Mouse (Mus musculus) MEL (cell line): ENCODE data around the gene Rexo1. TPM values are rescaled to one million over a fixed set of nuclear protein-coding genes. Genes with fewer than 3 reads are reported as not detected.

Experiments
- DNase-seq: peaks from one replicate; pipeline ENCODE4 v3.0.0; 2011; ENCODE audit warnings: low read depth, low spot score
- H3K27ac ChIP-seq: 2 replicates; pipeline ENCODE4 v1.5.1; 2012; ENCODE audit warnings: low read depth, mild to moderate bottlenecking, control low read depth, low read length, moderate library complexity; ENCODE audit not compliant: control insufficient read depth
- H3K27me3 ChIP-seq, 2 experiments: fragments of 150-350 bp in 1 of 2; sonication (generic) in 1 of 2; 2 replicates each; pipeline ENCODE4 v1.6.1; 2012; ENCODE audit warnings: low read length in 2 of 2, mild to moderate bottlenecking in 2 of 2, improper control_type of control experiment in 1 of 2, moderate library complexity in 1 of 2; ENCODE audit not compliant: insufficient read depth in 2 of 2, control insufficient read depth in 1 of 2
- H3K36me3 ChIP-seq, 2 experiments: 2 replicates each; pipeline ENCODE4 v1.6.1; 2012 to 2014; ENCODE audit warnings: low read length in 2 of 2, improper control_type of control experiment in 1 of 2, inconsistent platforms in 1 of 2, mild to moderate bottlenecking in 1 of 2; ENCODE audit not compliant: insufficient read depth in 2 of 2, control insufficient read depth in 1 of 2
- H3K4me1 ChIP-seq, 2 experiments: fragments of 150-350 bp in 1 of 2; sonication (generic) in 1 of 2; 2 replicates each; pipeline ENCODE4 v1.6.1; 2012; ENCODE audit warnings: low read length in 2 of 2, improper control_type of control experiment in 1 of 2, mild to moderate bottlenecking in 1 of 2; ENCODE audit not compliant: insufficient read depth in 2 of 2, control insufficient read depth in 1 of 2
- H3K4me3 ChIP-seq, 2 experiments: fragments of 150-350 bp in 1 of 2; sonication (generic) in 1 of 2; 2 replicates each; pipeline ENCODE4 v1.5.1; 2012; ENCODE audit warnings: low read depth in 2 of 2, low read length in 2 of 2, mild to moderate bottlenecking in 2 of 2, moderate library complexity in 2 of 2, control low read depth in 1 of 2, improper control_type of control experiment in 1 of 2; ENCODE audit not compliant: control insufficient read depth in 1 of 2, insufficient read depth in 1 of 2
- H3K79me2 ChIP-seq: 2 replicates; pipeline ENCODE4 v1.6.1; 2012; ENCODE audit warnings: mild to moderate bottlenecking, low read length, moderate library complexity; ENCODE audit not compliant: control insufficient read depth, poor library complexity, insufficient read depth
- H3K9ac ChIP-seq: 2 replicates; pipeline ENCODE4 v1.6.1; 2012; ENCODE audit warnings: low read depth, mild to moderate bottlenecking, control low read depth, low read length, moderate library complexity; ENCODE audit not compliant: control insufficient read depth, poor library complexity, severe bottlenecking
- H3K9me3 ChIP-seq: fragments of 150-350 bp; sonication (generic); replicated peaks from 2 replicates; pipeline ENCODE4 v1.6.1; 2012; ENCODE audit warnings: mild to moderate bottlenecking, low read length, improper control_type of control experiment, moderate library complexity; ENCODE audit not compliant: insufficient read depth
- CHD1 ChIP-seq: IDR thresholded peaks from 2 replicates; pipeline ENCODE4 v1.6.1; 2012; ENCODE audit warnings: low read depth, mild to moderate bottlenecking, inconsistent platforms, low read length, improper control_type of control experiment
- CTCF ChIP-seq, 3 experiments: IDR thresholded peaks in 2 of 3; conservative IDR thresholded peaks in 1 of 3; 2 replicates each; pipeline ENCODE4 v1.5.1; 2011 to 2012; ENCODE audit warnings: low read length in 3 of 3, low read depth in 2 of 3, mild to moderate bottlenecking in 2 of 3, improper control_type of control experiment in 1 of 3, inconsistent platforms in 1 of 3, mixed read lengths in 1 of 3, moderate library complexity in 1 of 3; ENCODE audit not compliant: control insufficient read depth in 1 of 3, insufficient read depth in 1 of 3, poor library complexity in 1 of 3, severe bottlenecking in 1 of 3
- KAT2A ChIP-seq: conservative IDR thresholded peaks from 2 replicates; pipeline ENCODE4 v1.6.1; 2012; ENCODE audit warnings: low read depth, low read length, improper control_type of control experiment, inconsistent platforms
- MAX ChIP-seq: IDR thresholded peaks from 2 replicates; pipeline ENCODE4 v1.6.1; 2011; ENCODE audit warnings: low read length, improper control_type of control experiment
- MYB ChIP-seq: IDR thresholded peaks from 2 replicates; pipeline ENCODE4 v1.6.1; 2011; ENCODE audit warnings: mild to moderate bottlenecking, low read depth, low read length, improper control_type of control experiment
- SIN3A ChIP-seq: IDR thresholded peaks from 2 replicates; pipeline ENCODE4 v1.6.1; 2012; ENCODE audit warnings: low read length, improper control_type of control experiment, inconsistent platforms
- TAL1 ChIP-seq: IDR thresholded peaks from 2 replicates; pipeline ENCODE4 v1.6.1; 2012; ENCODE audit warnings: mild to moderate bottlenecking, inconsistent platforms, low read length, moderate library complexity, mixed read lengths
- TCF12 ChIP-seq: IDR thresholded peaks from 2 replicates; pipeline ENCODE4 v1.6.1; 2014; ENCODE audit warnings: low read depth, mild to moderate bottlenecking, inconsistent platforms, low read length, improper control_type of control experiment, moderate library complexity
- ZNF384 ChIP-seq: IDR thresholded peaks from 2 replicates; pipeline ENCODE4 v1.6.1; 2012; ENCODE audit warnings: low read depth, mild to moderate bottlenecking, inconsistent platforms, low read length, improper control_type of control experiment
- polyA plus RNA-seq, 2 experiments: library from polyadenylated mRNA; stranded (reverse) in 1 of 2; unstranded in 1 of 2; fragments of >175 nt in 1 of 2; fragments of >200 nt in 1 of 2; gene quantifications; 2 replicates each; pipeline versions ENCODE4 v1.2.1 to v1.2.4; 2012; ENCODE audit warnings: low replicate concordance in 2 of 2, low read depth in 1 of 2; ENCODE audit not compliant: insufficient read length in 2 of 2, insufficient read depth in 1 of 2, missing spikeins in 1 of 2
- total RNA-seq: library from RNA; depleted of rRNA; stranded (reverse); fragments of 300-350 nt; gene quantifications from 2 replicates; pipeline ENCODE4 v1.2.3, GENCODE M21; 2012

The Rexo1 gene
- total and polyA plus RNA-seq, 3 experiments: 14.7 to 54.6 TPM; not detected in 1

DNA sequence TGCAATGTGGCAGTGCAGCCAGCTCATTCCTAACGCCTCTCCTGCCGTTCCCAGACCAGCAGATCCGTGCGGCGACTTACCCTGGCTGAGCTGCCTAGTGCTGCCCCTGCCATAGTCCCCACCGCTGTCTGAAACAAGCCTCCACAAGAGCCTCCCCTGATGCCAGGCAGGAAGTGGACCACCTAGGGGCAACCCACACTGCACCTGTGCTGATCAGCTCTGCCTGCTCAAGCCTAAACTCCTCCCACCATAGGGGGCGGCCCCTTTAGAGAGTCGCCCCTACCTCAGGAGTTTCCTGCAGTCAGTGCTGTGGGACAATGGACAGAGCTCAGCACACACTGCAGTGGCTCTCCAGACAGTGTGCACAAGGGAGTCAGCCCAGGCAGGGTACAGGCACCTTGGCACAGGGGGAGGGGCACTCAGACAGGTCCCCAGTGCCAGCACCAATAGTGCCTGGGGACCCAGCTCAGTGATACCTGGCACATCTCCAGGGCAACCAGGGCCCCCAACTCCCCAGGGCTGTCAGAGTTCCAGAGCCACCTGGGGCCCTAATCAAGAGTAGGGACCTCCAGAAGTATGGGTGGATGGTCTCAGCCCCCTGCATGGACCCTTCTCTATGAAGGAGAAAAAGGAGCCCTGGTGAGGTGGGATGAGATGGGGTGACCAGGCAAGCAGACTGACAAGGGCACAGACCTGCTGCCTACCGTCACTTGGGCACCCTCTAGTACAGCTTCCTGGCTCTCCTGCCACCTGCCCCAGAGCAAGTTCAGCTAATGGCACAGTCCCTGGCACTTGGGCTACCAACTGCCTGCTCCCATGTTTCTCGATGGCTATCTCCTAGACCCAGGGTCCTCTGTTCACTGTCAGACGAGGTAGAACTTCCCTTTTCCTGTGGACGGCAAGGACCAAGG lies 23.5 kb upstream of the Rexo1 start:
- no peak overlapping the region for H3K4me3 ChIP-seq
- no peaks in the 10 kb centered on the region for H3K9me3 ChIP-seq
- no peaks in the 10 kb centered on the region for H3K27me3 ChIP-seq
- peaks cover 5 to 13% of the 10 kb centered on the region in 2 experiments; a peak in 3 of 4 replicates for H3K4me1 ChIP-seq
- DNase-seq: peak; percentile 43
- H3K9ac ChIP-seq: no peak overlapping the region
- H3K36me3 ChIP-seq: no peaks in the 10 kb centered on the region; a peak in 1 of 4 replicates
- peaks cover 33% of the 10 kb centered on the region for H3K79me2 ChIP-seq
- TF ChIP-seq CTCF (IDR thresholded peaks at IDR 0.05 in 2 of 3, conservative IDR thresholded peaks at IDR 0.05 in 1 of 3; ENCODE audit: control insufficient read depth in 1 of 3, insufficient read depth in 1 of 3, low read depth in 2 of 3, low read length in 3 of 3, poor library complexity in 1 of 3, severe bottlenecking in 1 of 3): no peak
- peak; percentile 29; the same call in 1 of the 2 replicates for TF ChIP-seq TAL1
- TF ChIP-seq TCF12: no peak
- no peak for TF ChIP-seq KAT2A
- TF ChIP-seq SIN3A: no peak
- H3K27ac ChIP-seq: no peak overlapping the region

DNA sequence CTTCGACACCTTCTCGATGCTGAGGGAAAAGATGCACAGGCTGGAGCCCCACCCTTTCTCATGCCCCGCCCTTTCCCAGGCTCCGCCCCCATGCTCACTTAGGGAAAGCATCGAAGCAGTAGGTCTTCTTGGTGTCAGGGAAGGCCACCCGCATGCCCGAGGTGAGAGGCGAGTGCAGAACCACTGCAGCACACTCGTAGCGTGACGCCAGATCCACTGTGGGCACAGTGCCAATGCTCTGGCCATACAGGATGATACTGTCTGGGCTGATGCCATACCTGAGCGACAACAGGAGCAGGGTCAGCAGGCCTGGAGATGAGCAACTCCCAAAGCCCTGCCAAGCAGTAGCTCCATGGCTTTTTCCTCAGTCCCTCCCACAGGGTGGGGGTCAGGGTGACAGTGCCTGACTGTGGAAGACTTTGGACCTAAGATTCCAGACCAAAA lies 22.7 kb upstream of the Rexo1 start:
- Histone ChIP-seq H3K27ac (no peak overlapping the region), H3K79me2 (peaks cover 24% of the 10 kb centered on the region), H3K27me3 (no peaks in the 10 kb centered on the region), H3K36me3 (peaks cover 0 to 4% of the 10 kb centered on the region in 2 experiments; a peak in 2 of 4 replicates), H3K4me1 (peaks cover 9 to 18% of the 10 kb centered on the region in 2 experiments; a peak in 3 of 4 replicates), H3K4me3 (no peak overlapping the region), H3K9me3 (no peaks in the 10 kb centered on the region), H3K9ac (no peak overlapping the region)
- TF ChIP-seq MYB: no peak
- no peak for TF ChIP-seq ZNF384
- TF ChIP-seq MAX: no peak
- TF ChIP-seq CHD1: no peak
- TF ChIP-seq KAT2A: no peak
- no peak for DNase-seq

DNA sequence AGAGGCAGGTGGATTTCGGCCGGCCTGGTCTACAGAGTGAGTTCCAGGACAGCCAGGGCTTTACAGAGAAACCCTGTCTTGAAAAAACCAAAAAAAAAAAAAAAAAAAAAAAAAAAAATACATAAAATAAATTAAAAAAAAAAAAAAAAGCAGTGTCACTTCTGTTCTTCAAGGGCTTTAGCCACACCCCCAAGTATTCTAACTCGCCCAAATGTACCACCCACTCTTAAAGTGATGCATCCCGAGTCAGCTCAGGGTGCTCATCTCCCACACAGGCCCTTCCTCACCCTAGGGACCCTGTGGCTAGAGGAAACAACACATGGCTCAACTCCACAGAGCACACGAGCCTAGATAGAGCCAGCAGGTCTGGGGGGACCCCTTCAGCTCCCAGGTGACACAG lies 21.7 kb upstream of the Rexo1 start:
- Histone ChIP-seq H3K36me3 (peaks cover 0 to 4% of the 10 kb centered on the region in 2 experiments; a peak in 2 of 4 replicates), H3K27ac (no peak overlapping the region), H3K4me3 (no peak overlapping the region), H3K79me2 (peaks cover 16% of the 10 kb centered on the region), H3K9me3 (no peaks in the 10 kb centered on the region), H3K4me1 (peaks cover 5 to 10% of the 10 kb centered on the region in 2 experiments; a peak in 3 of 4 replicates), H3K27me3 (no peaks in the 10 kb centered on the region), H3K9ac (no peak overlapping the region)
- TF ChIP-seq ZNF384 (peak; percentile 70), TAL1 (no peak)
- peak; percentile 52 for DNase-seq
